Mouse (Mus musculus) CD4-positive, CD25-positive, alpha-beta regulatory T cell, adult 4 months (primary cell): ENCODE measurements around the gene Slc8b1. TPM values are rescaled to one million over a fixed set of nuclear protein-coding genes. Genes with fewer than 3 reads are reported as not detected.

Experiments used
- ATAC-seq: one replicate; pipeline ENCODE4 v1.8.0; 2017
- polyA plus RNA-seq, 2 experiments: library from polyadenylated mRNA; unstranded; fragments of 100-300 nt; shearing (Covaris generic); gene quantifications; one replicate each; pipeline ENCODE4 v1.2.1; 2017

The Slc8b1 gene
- polyA plus RNA-seq, 2 experiments from 2014 or later = 6.4 to 11.7 TPM

DNA sequence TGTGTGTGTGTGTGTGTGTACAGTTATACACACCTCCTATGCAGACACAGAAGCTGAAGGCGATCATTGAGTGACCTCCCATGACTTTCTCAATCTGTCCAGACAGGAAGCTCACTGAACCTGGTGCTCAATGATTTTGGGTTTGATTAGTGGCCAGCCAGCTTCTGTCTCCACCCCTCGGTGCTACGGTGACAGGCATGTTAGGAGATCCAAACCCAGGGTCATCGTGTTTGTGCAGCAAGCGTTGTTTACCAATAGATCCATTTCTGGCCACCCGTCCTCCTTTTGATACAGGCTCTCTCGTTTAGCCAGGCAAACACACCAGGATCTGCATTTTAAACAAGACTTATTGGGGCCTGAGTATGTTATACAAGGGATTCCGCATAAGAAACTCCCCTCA is 20.7 kb downstream of the Slc8b1 start:
- no peak for ATAC-seq

GRCm38 (mm10) chr5:120534071-120534685 is 23.2 kb downstream of the Slc8b1 start:
- ATAC-seq = no peak

DNA sequence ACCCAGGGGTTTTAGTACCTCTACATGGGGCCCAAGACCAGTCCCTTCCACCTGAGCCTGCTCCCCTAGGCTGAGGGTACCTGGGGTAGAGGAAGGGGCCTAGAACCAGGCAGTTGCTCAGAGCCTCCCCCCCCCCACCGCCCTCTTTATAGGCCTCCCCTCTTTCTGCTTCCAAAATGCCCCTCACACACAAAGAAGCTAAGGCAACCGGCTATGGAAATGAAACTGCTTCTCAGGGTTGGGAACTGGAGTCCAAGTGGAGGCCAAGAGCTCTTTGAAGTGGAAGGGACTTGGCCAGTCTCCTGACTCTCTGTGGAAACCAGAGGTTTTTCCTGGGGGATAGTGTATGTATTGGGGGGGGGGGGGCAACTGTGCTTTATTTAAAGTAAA is 23.7 kb downstream of the Slc8b1 start:
- ATAC-seq = no peak

- ATAC-seq = no peak
Measured at GRCm38 (mm10) chr5:120536046-120536445, 25.1 kb downstream of the Slc8b1 start.

GRCm38 (mm10) chr5:120536632-120537031 is 25.7 kb downstream of the Slc8b1 start:
- no peak for ATAC-seq

- ATAC-seq = no peak
Measured at GRCm38 (mm10) chr5:120548236-120548850, 37.4 kb downstream of the Slc8b1 start.

- no peak for ATAC-seq
Measured at GRCm38 (mm10) chr5:120550137-120550536, 39.2 kb downstream of the Slc8b1 start.

GRCm38 (mm10) chr5:120550673-120551072 is 39.7 kb downstream of the Slc8b1 start:
- ATAC-seq = no peak

GRCm38 (mm10) chr5:120555871-120556270 is 44.9 kb downstream of the Slc8b1 start:
- no peak for ATAC-seq

DNA sequence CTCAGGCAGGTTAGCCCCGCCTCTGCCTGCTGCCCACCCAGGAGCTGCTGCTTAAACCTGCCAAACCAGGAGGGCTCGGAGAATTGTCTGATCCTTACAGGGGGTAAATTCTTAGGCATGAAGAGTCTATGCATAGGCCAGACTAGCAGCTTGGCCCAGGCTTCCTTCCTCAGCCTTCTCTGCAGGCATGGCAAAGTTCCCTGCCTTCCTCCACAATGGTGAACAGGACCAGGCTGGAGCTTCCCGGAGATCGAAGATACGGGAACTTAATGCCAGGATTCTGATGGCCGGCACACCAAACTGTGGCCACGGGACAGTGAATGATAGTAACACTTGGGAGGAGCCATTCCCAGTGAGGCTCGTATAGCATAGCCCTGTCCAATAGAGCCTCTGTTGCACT is 47.1 kb downstream of the Slc8b1 start:
- no peak for ATAC-seq

DNA sequence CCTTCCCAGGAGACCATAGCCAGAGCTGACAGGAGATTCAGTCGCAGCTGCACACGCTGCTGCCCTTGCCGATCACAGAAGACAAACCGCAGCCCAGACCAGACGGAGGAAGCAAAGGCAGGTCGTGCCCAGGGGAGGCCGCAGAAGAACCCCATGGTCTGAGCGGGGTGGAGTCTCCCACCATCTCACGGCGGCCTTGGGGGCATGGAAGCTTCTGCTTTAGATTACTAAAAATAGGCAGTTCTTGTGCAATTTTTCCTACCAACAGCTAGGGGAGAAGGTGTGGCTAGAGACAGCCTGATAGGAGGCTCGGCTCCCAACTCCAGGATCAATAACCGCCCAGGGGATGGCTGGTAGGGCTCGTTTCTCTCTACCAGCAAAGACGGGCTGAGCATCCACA is 47.8 kb downstream of the Slc8b1 start:
- ATAC-seq = no peak

- no peak for ATAC-seq
Measured at GRCm38 (mm10) chr5:120560129-120560615, 49.2 kb downstream of the Slc8b1 start.

- ATAC-seq = no peak
Measured at GRCm38 (mm10) chr5:120560616-120561311, 49.8 kb downstream of the Slc8b1 start.

GRCm38 (mm10) chr5:120562956-120563913 is 52.3 kb downstream of the Slc8b1 start:
- no peak for ATAC-seq

- no peak for ATAC-seq
Measured at GRCm38 (mm10) chr5:120563914-120564311, 52.9 kb downstream of the Slc8b1 start.

GRCm38 (mm10) chr5:120565171-120565905 is 54.4 kb downstream of the Slc8b1 start:
- no peak for ATAC-seq

- ATAC-seq = no peak
Measured at GRCm38 (mm10) chr5:120566101-120566500, 55.1 kb downstream of the Slc8b1 start.

DNA sequence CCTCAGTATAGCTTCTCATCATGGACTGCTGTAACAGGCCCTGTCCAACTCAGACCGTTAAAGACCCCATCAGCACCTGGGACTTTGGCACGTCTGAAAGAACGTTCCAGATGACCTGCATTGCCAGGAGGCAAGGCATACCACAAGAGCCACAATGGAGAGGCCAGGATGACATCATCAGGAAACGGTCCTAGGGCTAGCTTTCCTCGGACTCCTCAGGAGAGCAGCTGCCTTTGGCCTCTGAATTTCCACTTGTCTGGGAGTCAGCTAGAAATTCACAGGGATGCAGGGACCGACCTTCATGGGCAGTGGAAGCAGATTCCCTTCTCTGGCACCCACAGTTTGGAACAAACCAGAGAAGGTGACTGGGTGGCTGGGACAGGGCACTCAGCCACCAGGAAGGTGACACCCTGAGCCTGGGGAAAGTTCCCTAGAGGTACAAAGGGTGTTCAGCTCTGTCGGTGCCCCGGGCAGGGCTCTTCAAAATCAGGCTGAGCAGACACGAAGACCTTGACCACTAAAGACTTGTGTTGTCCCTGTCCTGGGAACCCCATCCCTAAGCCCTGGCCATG is 55.8 kb downstream of the Slc8b1 start:
- no peak for ATAC-seq

GRCm38 (mm10) chr5:120567253-120567701 is 56.3 kb downstream of the Slc8b1 start:
- ATAC-seq = no peak

- ATAC-seq = no peak
Measured at GRCm38 (mm10) chr5:120567761-120568211, 56.8 kb downstream of the Slc8b1 start.

DNA sequence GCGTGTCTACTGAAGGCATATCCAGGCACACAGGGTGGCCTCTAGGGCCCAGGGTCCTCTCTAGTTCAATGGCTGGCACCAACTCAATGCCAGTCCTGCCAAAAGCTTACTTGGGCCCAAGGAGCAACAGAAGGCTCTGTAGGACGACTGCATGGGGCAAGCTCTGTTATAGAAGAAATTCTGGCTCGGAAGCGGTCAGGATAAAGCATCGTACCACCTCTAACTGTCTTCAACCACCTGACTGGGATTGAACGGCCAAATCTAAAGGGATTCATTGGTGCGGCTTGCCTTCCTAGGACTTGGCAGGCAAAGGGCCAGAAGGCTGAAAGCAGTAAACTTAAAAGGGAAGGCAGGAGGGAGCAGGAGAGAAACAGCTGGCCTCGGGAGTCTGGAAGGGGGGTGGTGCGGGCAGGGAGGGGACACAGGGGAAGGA is 57.4 kb downstream of the Slc8b1 start:
- ATAC-seq = no peak
